Mouse (Mus musculus): ENCODE measurements around the gene AL731706.2. TPM values are rescaled to one million over a fixed set of nuclear protein-coding genes. Genes with fewer than 3 reads are reported as not detected.

Gene AL731706.2
- polyA plus RNA-seq (2011; ENCODE audit: insufficient read depth, insufficient read length, low replicate concordance, missing spikeins) = 13.1 TPM in 1 of 2 replicates, not detected in the other

GRCm38 (mm10) chr2:136885579-136885978 lies at the start of gene AL731706.2:
TSS of gene AL731706.2 (minus strand) at chr2:136885679.
- TF ChIP-seq CTCF (IDR thresholded peaks at IDR 0.05; ENCODE audit: control insufficient read depth, insufficient read depth, low read length) (no peak), POLR2A (IDR thresholded peaks at IDR 0.05; ENCODE audit: borderline replicate concordance, control insufficient read depth, low read depth, low read length) (no peak)
- 83% methylated on average over 2 of the region's 2 CpGs for WGBS
- Histone ChIP-seq H3K4me1 (ENCODE audit: control insufficient read depth, insufficient read depth, low read length) (no peaks in the 10 kb centered on the region), H3K27ac (ENCODE audit: control insufficient read depth, insufficient read depth, low read depth, low read length, poor library complexity) (no peak within 1 kb of the TSS), H3K4me3 (replicated peaks; ENCODE audit: control insufficient read depth, low read depth, low read length) (no peak within 1 kb of the TSS)

GRCm38 (mm10) chr2:136921003-136921408 lies 35.5 kb upstream of the AL731706.2 start:
- WGBS = 14% methylated on average over 4 of the region's 4 CpGs
- no peak for TF ChIP-seq CTCF (IDR thresholded peaks at IDR 0.05; ENCODE audit: control insufficient read depth, insufficient read depth, low read length)
- TF ChIP-seq POLR2A (IDR thresholded peaks at IDR 0.05; ENCODE audit: borderline replicate concordance, control insufficient read depth, low read depth, low read length) = no peak
- no peaks in the 10 kb centered on the region; the same call in 1 of the 2 replicates for H3K4me1 ChIP-seq (ENCODE audit: control insufficient read depth, insufficient read depth, low read length)
- H3K27ac ChIP-seq (ENCODE audit: control insufficient read depth, insufficient read depth, low read depth, low read length, poor library complexity) = no peak overlapping the region
- no peak overlapping the region for H3K4me3 ChIP-seq (replicated peaks; ENCODE audit: control insufficient read depth, low read depth, low read length)

GRCm38 (mm10) chr2:136920257-136920993 lies 34.9 kb upstream of the AL731706.2 start:
- H3K27ac ChIP-seq (ENCODE audit: control insufficient read depth, insufficient read depth, low read depth, low read length, poor library complexity) = no peak overlapping the region
- TF ChIP-seq POLR2A (IDR thresholded peaks at IDR 0.05; ENCODE audit: borderline replicate concordance, control insufficient read depth, low read depth, low read length) = no peak
- TF ChIP-seq CTCF (IDR thresholded peaks at IDR 0.05; ENCODE audit: control insufficient read depth, insufficient read depth, low read length) = no peak
- H3K4me1 ChIP-seq (ENCODE audit: control insufficient read depth, insufficient read depth, low read length) = no peaks in the 10 kb centered on the region; the same call in 1 of the 2 replicates
- 75% methylated on average over 3 of the region's 3 CpGs for WGBS
- H3K4me3 ChIP-seq (replicated peaks; ENCODE audit: control insufficient read depth, low read depth, low read length) = no peak overlapping the region

DNA sequence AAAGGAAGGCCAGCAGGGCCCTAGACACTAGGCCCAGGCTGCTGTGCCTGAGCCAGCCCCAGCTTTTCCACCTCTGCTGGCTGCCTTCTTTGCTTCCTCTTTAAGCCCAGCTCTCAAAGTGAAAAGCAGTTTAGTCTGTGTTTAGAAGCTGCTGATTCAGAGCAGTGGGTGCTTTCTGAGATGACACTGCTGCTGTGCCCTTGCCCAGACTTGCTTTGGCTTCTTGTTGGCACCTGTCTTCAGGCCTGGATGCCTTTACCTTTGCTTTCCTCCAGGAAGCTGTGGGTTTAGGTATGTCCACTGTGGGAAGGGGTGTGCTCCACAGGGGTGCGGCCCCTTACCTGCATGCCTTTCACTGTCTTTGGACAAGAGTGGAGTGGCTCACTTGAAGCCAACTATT lies 34.0 kb upstream of the AL731706.2 start:
- TF ChIP-seq CTCF (IDR thresholded peaks at IDR 0.05; ENCODE audit: control insufficient read depth, insufficient read depth, low read length) (no peak), POLR2A (IDR thresholded peaks at IDR 0.05; ENCODE audit: borderline replicate concordance, control insufficient read depth, low read depth, low read length) (no peak)
- no peak overlapping the region for H3K4me3 ChIP-seq (replicated peaks; ENCODE audit: control insufficient read depth, low read depth, low read length)
- no peaks in the 10 kb centered on the region; the same call in 1 of the 2 replicates for H3K4me1 ChIP-seq (ENCODE audit: control insufficient read depth, insufficient read depth, low read length)
- 81% methylated on average over 1 of the region's 1 CpGs for WGBS
- no peak overlapping the region for H3K27ac ChIP-seq (ENCODE audit: control insufficient read depth, insufficient read depth, low read depth, low read length, poor library complexity)

DNA sequence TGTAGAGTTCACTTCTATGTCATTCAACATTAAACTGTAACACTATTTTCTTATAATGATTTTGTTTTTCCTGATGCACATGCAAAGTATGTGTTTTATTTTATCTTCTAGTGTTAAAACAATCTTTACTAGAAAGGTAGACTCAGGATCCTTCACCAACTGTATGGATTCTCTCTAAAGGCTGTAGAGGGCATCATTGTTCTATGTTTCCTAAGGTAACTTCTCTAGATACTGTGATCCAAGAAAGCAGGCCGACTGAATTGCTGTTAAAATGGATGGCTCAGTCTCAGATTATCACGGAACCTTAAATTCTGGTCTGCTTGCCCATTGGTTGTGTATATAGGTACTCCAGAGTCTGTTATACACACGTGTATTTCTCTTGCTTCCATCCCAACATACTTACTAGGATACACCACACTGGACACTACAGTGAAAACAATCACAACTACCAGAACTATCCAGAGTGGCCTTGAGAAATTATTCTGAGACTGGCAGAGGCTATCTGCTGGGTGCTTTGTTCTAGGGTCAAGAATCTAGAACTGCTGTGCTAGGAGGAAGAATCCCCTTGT lies 28.9 kb upstream of the AL731706.2 start:
- Histone ChIP-seq H3K4me3 (replicated peaks; ENCODE audit: control insufficient read depth, low read depth, low read length) (no peak overlapping the region), H3K4me1 (ENCODE audit: control insufficient read depth, insufficient read depth, low read length) (no peaks in the 10 kb centered on the region), H3K27ac (ENCODE audit: control insufficient read depth, insufficient read depth, low read depth, low read length, poor library complexity) (no peak overlapping the region)
- TF ChIP-seq CTCF (IDR thresholded peaks at IDR 0.05; ENCODE audit: control insufficient read depth, insufficient read depth, low read length) (no peak), POLR2A (IDR thresholded peaks at IDR 0.05; ENCODE audit: borderline replicate concordance, control insufficient read depth, low read depth, low read length) (no peak)
- WGBS = 66% methylated on average over 3 of the region's 3 CpGs

GRCm38 (mm10) chr2:136913021-136913420 lies 27.5 kb upstream of the AL731706.2 start:
- no peak overlapping the region for H3K4me3 ChIP-seq (replicated peaks; ENCODE audit: control insufficient read depth, low read depth, low read length)
- H3K27ac ChIP-seq (ENCODE audit: control insufficient read depth, insufficient read depth, low read depth, low read length, poor library complexity) = no peak overlapping the region
- 68% methylated on average over 3 of the region's 3 CpGs for WGBS
- no peak for TF ChIP-seq CTCF (IDR thresholded peaks at IDR 0.05; ENCODE audit: control insufficient read depth, insufficient read depth, low read length)
- TF ChIP-seq POLR2A (IDR thresholded peaks at IDR 0.05; ENCODE audit: borderline replicate concordance, control insufficient read depth, low read depth, low read length) = no peak
- no peaks in the 10 kb centered on the region for H3K4me1 ChIP-seq (ENCODE audit: control insufficient read depth, insufficient read depth, low read length)

GRCm38 (mm10) chr2:136911958-136912411 lies 26.5 kb upstream of the AL731706.2 start:
- Histone ChIP-seq H3K4me1 (ENCODE audit: control insufficient read depth, insufficient read depth, low read length) (no peaks in the 10 kb centered on the region), H3K27ac (ENCODE audit: control insufficient read depth, insufficient read depth, low read depth, low read length, poor library complexity) (no peak overlapping the region), H3K4me3 (replicated peaks; ENCODE audit: control insufficient read depth, low read depth, low read length) (no peak overlapping the region)
- 16% methylated on average over 4 of the region's 4 CpGs for WGBS
- TF ChIP-seq CTCF (IDR thresholded peaks at IDR 0.05; ENCODE audit: control insufficient read depth, insufficient read depth, low read length) (no peak), POLR2A (IDR thresholded peaks at IDR 0.05; ENCODE audit: borderline replicate concordance, control insufficient read depth, low read depth, low read length) (no peak)

DNA sequence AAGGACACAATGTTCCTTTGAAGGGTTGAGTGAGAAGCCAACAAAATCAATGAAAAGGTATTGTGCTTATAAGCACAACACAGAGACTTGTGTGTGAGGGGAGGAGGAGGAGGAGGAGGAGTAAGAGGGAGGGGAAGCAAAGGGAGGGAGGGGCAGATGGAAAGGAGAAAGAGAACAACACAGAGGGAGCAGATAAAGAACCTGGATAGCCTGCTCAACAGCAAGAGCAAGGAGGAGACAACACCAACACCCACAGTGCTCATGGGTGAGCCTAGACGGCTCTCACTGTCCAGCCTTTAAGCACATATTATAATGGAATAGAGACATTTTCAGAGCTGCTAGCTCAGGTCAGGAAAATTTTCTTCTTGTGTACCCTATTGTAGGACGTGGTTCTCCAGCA lies 23.8 kb upstream of the AL731706.2 start:
- no peak for TF ChIP-seq POLR2A (IDR thresholded peaks at IDR 0.05; ENCODE audit: borderline replicate concordance, control insufficient read depth, low read depth, low read length)
- TF ChIP-seq CTCF (IDR thresholded peaks at IDR 0.05; ENCODE audit: control insufficient read depth, insufficient read depth, low read length) = no peak
- Histone ChIP-seq H3K4me3 (replicated peaks; ENCODE audit: control insufficient read depth, low read depth, low read length) (no peak overlapping the region), H3K27ac (ENCODE audit: control insufficient read depth, insufficient read depth, low read depth, low read length, poor library complexity) (no peak overlapping the region), H3K4me1 (ENCODE audit: control insufficient read depth, insufficient read depth, low read length) (no peaks in the 10 kb centered on the region)
- WGBS = 87% methylated on average over 2 of the region's 2 CpGs

Measured in bone marrow, adult 2 months (tissue).